Mouse (Mus musculus) neural tube, embryonic 13.5 days (tissue): ENCODE data around the gene Zfp366. TPM values are rescaled to one million over a fixed set of nuclear protein-coding genes. Genes with fewer than 3 reads are reported as not detected.

ENCODE experiments used
- ATAC-seq: fragments of 200-750 bp; cut with Nextera tagmentation; 2 replicates; pipeline ENCODE4 v1.8.0; 2017; ENCODE audit warnings: low read depth, mild to moderate bottlenecking, moderate TSS enrichment, moderate library complexity
- H3K27ac ChIP-seq: fragments of 300-500 bp; sonication (generic); replicated peaks from 2 replicates; pipeline ENCODE4 v1.5.1; 2015; ENCODE audit warnings: moderate library complexity, mild to moderate bottlenecking, inconsistent platforms
- H3K27me3 ChIP-seq: fragments of 300-500 bp; sonication (generic); 2 replicates; pipeline ENCODE4 v1.6.1; 2015; ENCODE audit warnings: mild to moderate bottlenecking, inconsistent platforms
- H3K36me3 ChIP-seq: fragments of 300-500 bp; sonication (generic); 2 replicates; pipeline ENCODE4 v1.6.1; 2015; ENCODE audit warnings: mild to moderate bottlenecking, inconsistent platforms
- H3K4me1 ChIP-seq: fragments of 300-500 bp; sonication (generic); replicated peaks from 2 replicates; pipeline ENCODE4 v1.6.1; 2015; ENCODE audit warnings: inconsistent platforms
- H3K4me2 ChIP-seq: fragments of 300-500 bp; sonication (generic); 2 replicates; pipeline ENCODE4 v1.6.1; 2015; ENCODE audit warnings: inconsistent platforms, mild to moderate bottlenecking, moderate library complexity
- H3K4me3 ChIP-seq: fragments of 300-500 bp; sonication (generic); 2 replicates; pipeline ENCODE4 v1.5.1; 2015; ENCODE audit warnings: mild to moderate bottlenecking, inconsistent platforms
- H3K9ac ChIP-seq: fragments of 300-500 bp; sonication (generic); 2 replicates; pipeline ENCODE4 v1.6.1; 2015; ENCODE audit warnings: moderate library complexity, mild to moderate bottlenecking, inconsistent platforms
- H3K9me3 ChIP-seq: fragments of 300-500 bp; sonication (generic); 2 replicates; pipeline ENCODE4 v1.6.1; 2016; ENCODE audit warnings: inconsistent platforms
- WGBS: fragments of 180-500 bp; shearing (Covaris S2); methylation state at CpG from one replicate; pipeline ENCODE4 v1.1.7; 2015; 5-methylcytosine and 5-hydroxymethylcytosine counted together
- polyA plus RNA-seq: library from polyadenylated mRNA; unstranded; fragments of >200 nt; fragmentation: Nextera tagmentation; extraction: Ambion mirVana; gene quantifications from 2 replicates; pipeline ENCODE4 v1.2.1, GENCODE M21; 2015

Gene Zfp366
- polyA plus RNA-seq = 0.56 and 0.92 TPM in 2 replicates

DNA sequence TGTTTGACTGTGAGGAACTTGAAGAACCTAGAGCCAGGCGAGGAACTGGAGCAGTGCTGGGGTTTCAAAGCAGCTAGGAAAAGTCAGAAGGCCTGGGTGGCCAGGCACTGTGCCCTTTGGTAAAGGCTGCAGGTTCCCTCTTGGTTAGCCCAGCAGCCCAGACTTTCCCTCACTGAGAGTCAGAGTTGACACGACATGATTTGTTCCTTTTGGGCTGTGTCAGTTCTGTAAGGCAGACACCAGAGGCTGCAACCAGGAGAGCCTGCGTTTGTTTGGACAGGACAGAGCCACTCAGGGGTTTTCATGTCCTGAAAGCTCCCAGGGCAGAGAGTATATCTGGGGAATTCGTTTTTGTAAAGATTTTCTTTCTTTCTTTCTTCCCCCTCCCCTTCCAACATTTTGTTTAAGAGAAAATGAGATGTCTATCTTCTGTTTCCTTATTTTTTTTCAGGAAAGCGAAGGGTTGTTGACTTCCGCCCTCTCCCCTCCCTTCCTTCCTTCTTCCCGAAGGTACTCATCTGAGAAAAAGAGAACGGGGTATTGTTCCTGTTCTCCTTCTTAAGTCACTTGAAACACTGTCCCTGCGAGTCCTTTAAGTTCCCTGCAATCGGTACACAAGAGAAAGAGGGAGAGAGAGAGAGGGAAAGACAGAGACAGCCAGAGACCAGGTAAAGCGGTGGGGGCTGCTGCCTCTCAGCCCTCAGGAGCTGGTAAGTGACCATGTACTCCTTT lies at the start of gene Zfp366:
Gene Zfp366, plus strand, starts transcription at position 669 of the 732 bp plus-strand sequence.
- 61% methylated on average over 11 of the region's 11 CpGs for WGBS
- no peak for ATAC-seq
- H3K4me3 ChIP-seq = 0 out of 2 replicates have a peak within 1 kb of the TSS, but pooled peaks have one; percentile 5
- no peaks in the 10 kb centered on the region for H3K9me3 ChIP-seq
- H3K9ac ChIP-seq = peak within 1 kb of the TSS; percentile 38
- 0 out of 2 replicates have a peak, but pooled peaks cover 9% of the 10 kb centered on the region for H3K4me1 ChIP-seq
- no peaks in the 10 kb centered on the region for H3K36me3 ChIP-seq
- H3K4me2 ChIP-seq = peak within 1 kb of the TSS; percentile 13; the same call in 1 of the 2 replicates
- H3K27ac ChIP-seq = no peak within 1 kb of the TSS
- no peaks in the 10 kb centered on the region for H3K27me3 ChIP-seq

DNA sequence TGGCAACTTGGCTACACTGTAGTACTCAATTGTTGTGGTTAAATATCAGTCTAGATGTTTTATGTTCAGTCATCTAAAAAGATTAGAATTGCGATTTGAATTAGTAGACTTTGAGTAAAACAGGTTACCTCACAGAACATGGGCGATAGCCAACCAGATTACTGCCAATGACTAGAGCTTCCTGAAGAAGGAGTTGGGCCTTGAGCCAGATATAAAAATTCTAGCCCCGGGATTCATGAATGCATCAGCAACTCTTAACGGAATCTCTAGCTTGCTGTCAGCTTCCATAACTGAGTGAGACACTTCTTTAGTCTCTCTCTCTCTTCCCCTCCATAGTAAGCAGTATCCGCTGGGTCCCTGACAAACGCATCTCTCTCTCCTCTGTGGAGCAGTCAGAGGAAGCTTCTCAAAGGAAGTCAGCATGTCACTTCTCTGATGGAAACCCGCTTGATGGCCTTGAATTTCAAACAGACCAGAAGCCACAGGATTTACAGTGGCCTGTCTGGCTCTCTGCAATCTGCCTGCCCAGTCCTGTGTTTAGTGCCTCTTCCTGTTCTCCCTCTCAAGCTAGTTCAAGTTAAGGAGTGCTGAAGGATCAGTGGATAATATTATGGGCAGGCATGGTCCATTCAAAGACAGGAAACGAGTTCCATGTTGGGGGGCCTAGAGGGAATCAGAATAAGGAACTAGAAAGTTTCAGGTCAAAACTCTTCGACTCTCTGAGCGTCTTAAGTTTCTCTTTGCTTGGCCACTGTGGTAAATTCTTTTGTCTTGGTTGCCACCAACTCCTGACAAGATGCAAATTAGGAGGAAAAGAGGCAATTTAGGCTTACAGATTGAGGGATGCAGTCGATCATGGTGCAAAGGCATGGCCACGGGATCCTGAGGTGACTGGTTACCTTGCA lies 46.0 kb upstream of the Zfp366 start:
- H3K27me3 ChIP-seq = no peaks in the 10 kb centered on the region
- WGBS = 83% methylated on average over 12 of the region's 12 CpGs
- H3K4me3 ChIP-seq = no peak overlapping the region
- H3K9me3 ChIP-seq = no peaks in the 10 kb centered on the region
- H3K27ac ChIP-seq = no peak overlapping the region
- H3K4me2 ChIP-seq = no peak overlapping the region
- no peaks in the 10 kb centered on the region for H3K36me3 ChIP-seq
- ATAC-seq = no peak
- no peak overlapping the region for H3K9ac ChIP-seq
- no peaks in the 10 kb centered on the region for H3K4me1 ChIP-seq

DNA sequence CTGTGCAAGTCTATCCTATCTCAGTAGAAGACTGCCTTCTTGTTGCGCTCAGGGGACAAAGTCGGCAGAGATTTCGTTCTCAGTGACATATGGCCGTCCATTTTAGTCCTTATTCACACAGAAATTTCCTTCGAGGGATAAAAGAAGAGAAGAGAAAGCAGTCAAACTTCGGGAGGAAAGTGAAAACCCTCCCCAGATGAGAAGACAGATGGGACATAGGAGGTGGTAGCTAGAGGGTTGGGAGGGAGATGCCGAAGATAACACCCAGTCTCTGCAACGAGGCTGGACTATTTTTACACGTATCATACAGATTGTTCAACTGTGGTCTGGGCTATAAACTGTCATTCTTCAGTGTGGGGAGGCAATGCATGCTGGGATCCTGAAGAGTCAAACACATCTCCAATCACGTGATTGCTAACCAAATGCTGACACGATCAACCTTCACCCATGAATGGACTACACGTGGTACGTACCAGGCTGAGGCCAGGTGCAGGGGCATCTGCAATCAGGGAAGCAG lies 38.2 kb upstream of the Zfp366 start:
- H3K4me1 ChIP-seq = peaks cover 25% of the 10 kb centered on the region
- H3K4me3 ChIP-seq = no peak overlapping the region
- no peak overlapping the region for H3K9ac ChIP-seq
- H3K36me3 ChIP-seq = no peaks in the 10 kb centered on the region
- H3K27ac ChIP-seq = no peak overlapping the region
- H3K9me3 ChIP-seq = no peaks in the 10 kb centered on the region
- no peak overlapping the region for H3K4me2 ChIP-seq
- ATAC-seq = no peak
- 72% methylated on average over 13 of the region's 13 CpGs for WGBS
- H3K27me3 ChIP-seq = no peaks in the 10 kb centered on the region

DNA sequence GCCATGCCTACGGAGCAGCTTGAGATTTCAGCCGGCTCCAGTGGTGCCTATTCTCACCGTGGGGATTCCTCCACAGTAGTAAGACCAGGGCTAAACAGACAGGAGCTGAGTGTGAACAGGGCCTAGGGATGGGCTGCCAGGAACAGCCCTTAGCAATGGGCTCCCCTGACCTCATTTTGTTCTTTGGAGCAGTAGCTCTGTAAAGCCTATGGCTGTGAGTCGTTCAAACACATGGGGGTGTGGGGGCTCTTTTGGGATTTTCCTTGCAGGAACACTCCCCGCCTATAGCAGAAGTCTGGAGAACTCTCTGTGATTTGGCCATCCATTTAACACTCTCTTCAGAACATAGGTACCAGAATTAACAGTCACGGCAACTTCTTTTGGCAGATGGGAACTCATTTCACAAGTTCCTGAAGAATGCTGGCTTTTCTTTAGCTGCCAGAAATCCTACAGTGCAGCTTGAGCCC lies 36.9 kb upstream of the Zfp366 start:
- Histone ChIP-seq H3K4me2 (no peak overlapping the region), H3K9me3 (no peaks in the 10 kb centered on the region), H3K4me3 (no peak overlapping the region), H3K27ac (no peak overlapping the region), H3K4me1 (peaks cover 30% of the 10 kb centered on the region), H3K27me3 (no peaks in the 10 kb centered on the region), H3K9ac (no peak overlapping the region), H3K36me3 (no peaks in the 10 kb centered on the region)
- 80% methylated on average over 6 of the region's 6 CpGs for WGBS
- no peak for ATAC-seq

DNA sequence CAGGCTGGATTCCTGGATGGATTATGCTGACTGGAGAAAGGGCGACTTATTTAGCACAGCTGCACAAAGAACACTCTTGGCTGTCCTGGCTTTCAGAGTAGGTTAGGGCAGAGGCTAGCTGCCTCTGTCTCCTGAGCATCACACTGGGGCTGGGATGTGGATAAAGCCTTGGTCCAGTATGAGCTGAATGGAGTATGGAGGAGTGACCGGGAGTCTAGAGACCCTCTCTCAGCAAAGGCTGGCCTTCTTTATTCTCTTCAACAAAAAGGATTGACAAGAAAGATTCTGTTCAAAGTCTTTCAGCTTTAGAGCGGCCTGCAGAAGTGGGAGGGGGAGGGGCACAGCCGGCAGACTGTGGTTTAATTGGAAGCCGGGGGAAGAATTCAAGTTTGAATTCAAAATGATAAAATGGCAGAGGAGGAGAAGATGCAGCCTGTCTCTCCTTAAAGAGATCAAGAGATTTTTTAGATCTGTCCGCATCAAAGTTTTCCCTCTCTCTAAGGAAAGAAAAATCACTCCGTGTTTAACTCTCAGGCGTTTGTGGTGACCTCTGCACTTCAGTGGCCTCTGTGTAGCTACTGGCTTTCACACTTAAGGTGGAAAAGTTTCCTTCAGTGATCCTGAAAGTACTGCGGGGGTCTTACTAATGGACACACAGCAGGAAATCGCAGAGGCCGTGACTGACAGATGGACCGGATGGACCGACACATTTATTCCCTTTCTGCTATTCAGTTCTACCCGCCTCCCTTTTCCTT lies 34.9 kb upstream of the Zfp366 start:
- no peaks in the 10 kb centered on the region for H3K9me3 ChIP-seq
- H3K36me3 ChIP-seq = no peaks in the 10 kb centered on the region
- peaks cover 30% of the 10 kb centered on the region for H3K4me1 ChIP-seq
- H3K4me3 ChIP-seq = no peak overlapping the region
- H3K27me3 ChIP-seq = no peaks in the 10 kb centered on the region
- no peak overlapping the region for H3K9ac ChIP-seq
- ATAC-seq = no peak
- 41% methylated on average over 14 of the region's 14 CpGs for WGBS
- H3K27ac ChIP-seq = no peak overlapping the region
- H3K4me2 ChIP-seq = no peak overlapping the region

DNA sequence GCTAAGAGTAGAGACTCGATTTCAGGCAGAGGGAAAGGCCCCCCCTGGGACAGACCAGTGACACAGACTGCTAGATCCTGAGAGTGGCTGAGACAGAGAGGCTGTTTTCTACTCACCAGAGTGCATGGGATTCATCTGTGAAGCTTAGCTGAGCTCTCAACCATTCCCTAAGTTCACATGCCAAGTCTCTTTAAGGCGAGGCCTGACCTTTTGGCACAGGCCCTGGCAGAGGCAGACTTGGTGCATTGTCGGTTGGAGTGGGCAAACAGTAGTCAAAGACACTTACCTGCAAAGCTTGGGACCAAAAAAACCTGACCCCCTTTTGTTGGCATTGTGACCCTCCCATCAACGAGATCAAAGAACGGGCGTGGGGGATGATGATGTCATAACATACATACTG lies 34.0 kb upstream of the Zfp366 start:
- Histone ChIP-seq H3K9me3 (no peaks in the 10 kb centered on the region), H3K27ac (no peak overlapping the region), H3K36me3 (no peaks in the 10 kb centered on the region), H3K4me3 (no peak overlapping the region), H3K9ac (no peak overlapping the region), H3K27me3 (no peaks in the 10 kb centered on the region), H3K4me1 (peaks cover 30% of the 10 kb centered on the region), H3K4me2 (no peak overlapping the region)
- ATAC-seq = no peak
- 75% methylated on average over 6 of the region's 6 CpGs for WGBS

DNA sequence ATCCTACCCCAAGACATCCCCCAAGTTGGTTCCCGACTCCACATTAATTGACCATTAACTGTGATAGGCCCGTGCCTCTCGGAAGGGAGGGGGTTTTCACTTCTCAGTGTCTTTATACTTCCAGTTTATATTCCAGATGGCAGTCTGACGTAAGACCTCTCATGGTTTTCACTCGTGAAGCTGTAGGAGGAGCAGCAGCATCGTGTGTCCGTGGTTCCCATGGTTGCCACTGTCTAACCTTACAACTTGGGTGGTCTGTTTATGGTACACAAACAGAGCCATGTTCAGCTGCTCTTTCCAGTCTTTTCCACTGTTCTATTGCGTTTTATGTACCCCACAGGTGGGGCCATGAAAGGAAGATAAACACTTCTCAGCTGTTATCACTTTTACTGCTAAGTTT lies 33.5 kb upstream of the Zfp366 start:
- H3K27ac ChIP-seq = no peak overlapping the region
- H3K9me3 ChIP-seq = no peaks in the 10 kb centered on the region
- no peaks in the 10 kb centered on the region for H3K36me3 ChIP-seq
- no peak overlapping the region for H3K4me3 ChIP-seq
- no peak overlapping the region for H3K9ac ChIP-seq
- H3K27me3 ChIP-seq = no peaks in the 10 kb centered on the region
- 26% methylated on average over 8 of the region's 8 CpGs for WGBS
- no peak overlapping the region for H3K4me2 ChIP-seq
- peaks cover 30% of the 10 kb centered on the region for H3K4me1 ChIP-seq
- 0 out of 2 replicates have a peak, but pooled peaks have one; percentile 36 for ATAC-seq

DNA sequence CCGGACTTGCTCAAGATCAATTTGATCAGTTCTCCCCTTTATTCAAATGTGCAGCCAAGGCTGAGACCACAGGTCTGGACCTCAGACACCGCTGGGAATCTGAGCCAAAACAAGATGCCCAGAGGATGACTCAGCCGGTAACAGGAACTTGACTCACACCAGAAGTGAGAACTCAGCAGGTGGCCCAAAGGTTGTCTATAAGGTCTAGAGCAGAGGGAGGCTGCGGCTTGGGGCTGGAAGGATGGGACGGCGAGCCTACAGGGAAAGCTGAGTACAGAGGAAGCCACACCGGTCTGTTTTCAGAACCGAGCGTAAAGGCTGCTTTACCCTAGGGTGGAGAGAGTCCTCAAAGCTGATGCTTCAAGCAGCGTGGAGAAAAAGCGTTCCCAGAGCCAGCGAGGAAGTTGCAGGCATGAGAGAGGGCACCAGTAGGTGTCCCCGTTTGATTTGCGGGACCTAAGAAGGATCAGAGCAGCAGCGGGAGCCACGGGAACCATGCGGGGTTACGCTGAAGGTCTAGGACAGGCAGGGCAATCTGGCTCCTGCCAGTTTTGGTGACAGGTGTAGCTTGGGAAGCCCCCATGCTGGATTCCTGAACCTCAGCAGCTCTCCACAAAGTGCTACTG lies 32.2 kb upstream of the Zfp366 start:
- Histone ChIP-seq H3K4me1 (peaks cover 30% of the 10 kb centered on the region), H3K27me3 (no peaks in the 10 kb centered on the region), H3K4me2 (peak overlapping the region; percentile 25; the same call in 1 of the 2 replicates), H3K36me3 (no peaks in the 10 kb centered on the region), H3K9me3 (0 out of 2 replicates have a peak, but pooled peaks cover 7% of the 10 kb centered on the region), H3K4me3 (no peak overlapping the region), H3K27ac (no peak overlapping the region), H3K9ac (no peak overlapping the region)
- 27% methylated on average over 18 of the region's 18 CpGs for WGBS
- no peak for ATAC-seq

DNA sequence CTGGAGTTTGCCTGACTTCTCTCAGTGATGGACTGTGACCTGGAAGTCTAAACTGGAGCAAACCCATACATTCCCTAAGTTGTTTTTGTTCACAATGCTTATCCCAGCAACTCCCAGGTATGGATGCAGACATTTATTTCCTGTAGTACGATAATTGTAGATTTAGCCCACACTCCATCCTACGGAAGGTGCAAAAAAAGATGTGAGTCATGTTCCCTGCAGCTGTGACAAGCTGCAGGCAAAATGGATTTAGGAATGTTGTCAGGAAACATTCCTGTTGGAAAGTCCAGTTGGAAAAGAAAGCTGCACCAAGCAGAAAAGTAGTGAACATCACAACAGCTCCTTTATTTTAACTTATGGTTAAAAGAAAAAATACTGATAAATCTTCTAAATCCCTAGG lies 26.9 kb upstream of the Zfp366 start:
- no peak overlapping the region for H3K27ac ChIP-seq
- H3K4me1 ChIP-seq = no peaks in the 10 kb centered on the region; the same call in 1 of the 2 replicates
- no peak for ATAC-seq
- no peak overlapping the region for H3K4me3 ChIP-seq
- no peak overlapping the region for H3K4me2 ChIP-seq
- H3K36me3 ChIP-seq = no peaks in the 10 kb centered on the region
- 83% methylated on average over 2 of the region's 2 CpGs for WGBS
- H3K9me3 ChIP-seq = 0 out of 2 replicates have a peak, but pooled peaks cover 7% of the 10 kb centered on the region
- no peak overlapping the region for H3K9ac ChIP-seq
- H3K27me3 ChIP-seq = no peaks in the 10 kb centered on the region

DNA sequence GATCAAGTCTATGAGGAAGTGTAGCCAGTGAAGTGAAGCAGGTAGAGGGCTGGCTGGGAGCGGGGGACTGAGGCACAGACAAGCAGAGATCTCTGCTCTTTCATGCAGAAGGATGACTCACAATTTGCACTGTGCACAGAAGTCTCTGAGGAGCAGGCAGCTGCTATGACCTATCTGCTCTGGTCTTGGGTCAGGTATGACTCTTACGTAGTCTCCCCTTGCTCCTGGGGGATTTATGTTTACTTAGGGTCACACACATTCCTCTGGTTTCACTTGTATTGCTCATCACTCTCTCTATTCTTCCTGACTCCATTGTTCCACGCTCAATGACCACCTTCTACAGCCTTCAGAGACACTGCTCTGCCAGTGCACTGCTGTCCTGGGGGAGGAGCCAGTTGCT lies 25.9 kb upstream of the Zfp366 start:
- Histone ChIP-seq H3K9me3 (0 out of 2 replicates have a peak, but pooled peaks cover 7% of the 10 kb centered on the region), H3K9ac (no peak overlapping the region), H3K36me3 (no peaks in the 10 kb centered on the region), H3K4me3 (no peak overlapping the region), H3K4me1 (0 out of 2 replicates have a peak, but pooled peaks cover 10% of the 10 kb centered on the region), H3K4me2 (no peak overlapping the region), H3K27ac (no peak overlapping the region), H3K27me3 (no peaks in the 10 kb centered on the region)
- no peak for ATAC-seq
- WGBS = 86% methylated on average over 3 of the region's 3 CpGs

DNA sequence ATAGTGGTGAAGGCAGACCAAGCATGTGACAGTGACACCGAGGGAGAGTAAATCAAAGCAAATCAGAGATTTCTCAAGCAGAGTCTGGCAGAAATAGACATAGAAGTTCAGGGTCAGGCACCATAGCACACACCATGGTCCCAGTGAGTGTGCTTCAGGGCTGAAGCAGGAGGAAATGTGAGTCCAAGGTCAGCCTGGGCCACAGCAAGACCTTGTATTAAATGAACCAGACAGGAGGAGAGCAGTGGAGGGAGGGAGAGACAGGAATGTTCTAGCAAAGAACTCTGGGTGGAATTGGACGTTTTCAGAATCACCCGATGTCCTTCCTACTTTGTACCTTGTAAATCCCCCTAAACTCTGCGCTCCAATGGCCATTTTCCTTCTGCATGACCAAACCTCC lies 21.6 kb upstream of the Zfp366 start:
- H3K4me2 ChIP-seq = no peak overlapping the region
- H3K9me3 ChIP-seq = no peaks in the 10 kb centered on the region
- 74% methylated on average over 4 of the region's 4 CpGs for WGBS
- H3K4me3 ChIP-seq = no peak overlapping the region
- 0 out of 2 replicates have a peak, but pooled peaks cover 14% of the 10 kb centered on the region for H3K4me1 ChIP-seq
- H3K27me3 ChIP-seq = no peaks in the 10 kb centered on the region
- no peak overlapping the region for H3K9ac ChIP-seq
- H3K27ac ChIP-seq = peak overlapping the region; percentile 49
- no peaks in the 10 kb centered on the region for H3K36me3 ChIP-seq
- ATAC-seq = no peak
